Mouse (Mus musculus) testis, postnatal 10 days (tissue): ENCODE results near the gene Rhot2.
A peak's percentile ranks its signal among the peaks of the same experiment; 100 is the strongest.

Source experiments
- DNase-seq: peaks from one replicate; pipeline ENCODE4 v3.0.0; 2021; ENCODE audit warnings: low spot score

Rhot2 gene

GRCm38 (mm10) chr17:25841117-25841880 lies 3.4 kb downstream of the Rhot2 start, which contains the start of gene Gm20683:
Gm20683 (minus strand) TSS chr17:25841763.
- DNase-seq = no peak

DNA sequence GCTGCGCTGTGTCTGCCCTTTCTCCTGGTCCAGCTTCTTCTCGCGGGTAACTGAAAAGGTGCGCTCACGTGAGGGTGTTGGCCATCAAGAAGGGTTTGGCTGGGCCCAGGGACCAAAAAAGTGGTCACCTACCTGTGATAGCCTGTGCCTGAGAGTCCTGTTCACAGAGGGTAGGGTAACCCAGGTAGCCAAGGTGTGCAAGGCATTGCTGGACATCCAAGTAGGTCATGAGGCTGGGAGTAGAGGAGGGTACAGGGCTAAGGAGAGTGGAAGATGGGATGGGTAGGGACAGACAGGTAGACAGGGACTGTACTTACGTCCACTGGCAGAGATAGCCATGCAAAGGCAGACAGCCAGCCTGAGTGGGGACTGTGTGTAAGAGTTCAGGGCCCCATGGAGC lies 4.1 kb downstream of the Rhot2 start:
- DNase-seq = no peak

GRCm38 (mm10) chr17:25839455-25840235 lies 5.0 kb downstream of the Rhot2 start:
- no peak for DNase-seq

DNA sequence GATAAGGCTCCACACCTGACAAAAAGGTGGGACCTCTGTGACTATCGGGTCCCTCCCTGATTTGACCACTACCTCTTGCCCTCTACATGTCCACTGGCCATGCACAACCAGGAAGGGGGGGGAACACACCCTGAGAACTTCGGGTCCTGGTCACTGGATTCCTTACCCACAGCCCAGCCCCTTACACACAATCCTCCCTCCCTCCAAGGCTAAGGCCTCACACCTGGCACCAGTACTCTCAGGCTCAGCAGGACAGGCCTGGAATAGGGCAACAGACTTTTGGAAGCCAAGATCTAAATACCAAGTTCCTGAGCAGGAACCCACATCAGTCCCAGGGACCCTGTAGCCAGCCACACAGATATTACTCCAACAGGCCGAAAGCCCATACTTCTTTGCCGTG lies 5.7 kb downstream of the Rhot2 start:
- DNase-seq = no peak

DNA sequence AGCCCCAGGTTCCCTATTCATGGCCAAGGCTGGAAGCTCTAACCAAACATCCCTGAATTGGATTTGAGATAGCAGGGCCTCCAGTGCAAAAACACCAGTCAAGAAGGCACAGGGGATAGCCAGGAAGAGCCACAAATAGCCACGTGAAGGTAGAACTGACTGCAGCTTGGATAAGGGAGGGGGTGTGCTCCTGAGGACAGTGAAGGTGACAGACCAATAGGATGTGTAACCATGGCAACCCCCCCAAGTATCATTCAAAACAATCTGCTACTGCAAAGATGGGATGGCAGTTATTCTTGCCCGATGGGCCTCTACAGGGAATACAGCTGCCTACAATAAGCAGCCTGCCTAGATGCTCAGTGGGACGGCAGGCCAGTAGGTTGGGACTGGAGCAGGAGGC lies 7.1 kb downstream of the Rhot2 start:
- no peak for DNase-seq

DNA sequence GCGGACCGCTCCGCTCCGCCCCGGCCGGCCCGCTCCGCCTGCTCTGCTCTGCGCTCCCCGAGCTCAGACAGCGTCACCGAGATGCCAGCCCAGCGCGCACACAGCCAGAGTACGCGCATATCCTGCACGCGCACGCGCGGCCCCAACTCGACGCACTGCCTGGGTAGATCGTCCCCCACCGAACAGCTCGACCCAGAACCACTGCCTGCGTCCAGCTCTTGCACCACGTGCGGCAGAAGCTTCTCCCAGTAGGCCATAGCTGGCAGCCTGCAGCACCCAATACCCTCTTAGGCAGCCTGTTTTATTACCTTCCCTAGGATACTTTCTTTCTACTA lies 7.6 kb downstream of the Rhot2 start, which contains the start of gene Rhbdl1:
Gene Rhbdl1 (minus strand): TSS at position 220 of the 335 bp plus-strand sequence.
- DNase-seq = peak; percentile 84

DNA sequence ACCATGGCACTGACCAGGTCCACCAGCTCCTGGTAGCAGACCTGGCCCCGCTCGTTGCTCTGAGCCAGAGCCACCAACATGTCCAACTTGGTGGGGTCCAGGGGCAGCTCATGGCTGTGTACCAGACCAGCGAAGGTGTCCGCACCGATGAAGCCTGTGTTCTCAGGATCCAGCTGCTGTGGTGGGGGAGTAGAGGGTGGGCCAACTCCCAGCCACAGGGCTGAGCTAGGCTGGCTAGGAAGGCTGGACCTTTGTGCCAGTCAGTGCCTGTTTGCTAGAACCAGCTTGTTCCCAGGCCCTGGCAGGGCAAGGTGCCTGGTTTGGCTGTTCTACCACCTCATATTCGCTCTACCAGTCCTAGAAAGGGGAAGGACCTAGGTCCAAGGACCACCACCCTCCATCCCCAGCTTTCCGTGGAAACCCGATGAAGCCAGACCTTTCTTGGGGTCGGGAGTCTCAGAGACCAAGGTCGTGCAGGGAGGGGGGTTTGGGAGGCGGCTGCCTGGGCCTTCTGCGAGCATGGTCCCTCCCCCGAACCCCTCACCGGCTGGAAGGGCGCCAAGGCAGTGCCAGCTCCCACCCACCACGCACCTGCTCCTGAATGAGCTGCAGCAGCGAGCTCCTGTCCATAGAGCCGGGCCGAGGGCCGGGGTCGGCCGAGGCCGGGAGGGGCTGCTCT lies 8.1 kb downstream of the Rhot2 start:
- peak; percentile 83 for DNase-seq

- DNase-seq = no peak
These were observed 8.8 kb downstream of the Rhot2 start for GRCm38 (mm10) chr17:25835816-25836215.

DNA sequence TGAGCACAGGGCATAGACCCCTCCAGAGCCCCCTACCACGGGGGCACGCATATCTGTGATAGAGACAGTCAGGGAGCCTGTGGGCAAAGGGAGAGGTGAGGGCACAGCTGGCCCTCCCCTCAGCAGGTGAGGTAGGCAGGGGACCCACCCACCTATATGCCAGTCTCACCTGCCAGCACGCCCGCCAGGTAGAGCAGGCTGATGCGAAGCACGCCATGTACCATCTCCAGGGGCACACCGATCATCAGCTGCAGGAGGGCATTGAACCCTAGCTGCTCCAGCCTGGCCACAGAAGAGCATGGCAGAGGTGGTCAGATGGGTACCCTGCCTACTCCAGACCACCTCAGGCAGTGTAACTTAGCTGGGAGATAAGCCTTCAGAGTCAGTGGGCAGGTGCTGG lies 9.3 kb downstream of the Rhot2 start:
- DNase-seq = no peak

DNA sequence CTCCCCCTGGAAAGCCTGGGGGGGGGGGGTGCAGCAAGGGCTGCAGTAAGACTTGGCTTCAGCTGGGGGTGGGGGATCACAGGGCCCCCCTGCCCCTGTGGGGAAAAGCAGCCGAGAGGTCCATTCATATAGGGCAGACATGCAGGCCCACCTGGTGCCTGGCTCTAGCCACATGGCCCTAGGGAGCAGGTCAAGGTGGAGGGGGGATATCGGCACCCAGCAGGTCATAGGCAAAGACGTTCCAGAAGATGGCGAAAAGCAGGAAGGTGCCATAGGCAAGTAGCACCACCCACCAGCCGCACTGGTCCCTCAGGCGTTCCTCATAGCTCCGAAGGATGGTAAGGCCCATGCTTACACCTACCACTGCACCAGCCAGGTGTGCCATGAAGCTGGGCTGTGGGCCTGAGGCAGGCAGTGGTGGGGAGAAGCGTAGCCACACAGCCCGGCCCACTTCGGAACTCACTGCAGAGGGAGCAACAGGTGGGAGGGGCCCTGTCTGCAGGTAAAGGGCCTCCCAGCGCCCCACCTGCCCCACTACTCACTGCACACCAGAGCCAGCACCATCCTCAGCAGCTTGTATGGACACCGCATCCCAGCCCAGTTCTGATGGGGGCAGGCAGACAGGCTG lies 9.9 kb downstream of the Rhot2 start:
- DNase-seq = no peak

DNA sequence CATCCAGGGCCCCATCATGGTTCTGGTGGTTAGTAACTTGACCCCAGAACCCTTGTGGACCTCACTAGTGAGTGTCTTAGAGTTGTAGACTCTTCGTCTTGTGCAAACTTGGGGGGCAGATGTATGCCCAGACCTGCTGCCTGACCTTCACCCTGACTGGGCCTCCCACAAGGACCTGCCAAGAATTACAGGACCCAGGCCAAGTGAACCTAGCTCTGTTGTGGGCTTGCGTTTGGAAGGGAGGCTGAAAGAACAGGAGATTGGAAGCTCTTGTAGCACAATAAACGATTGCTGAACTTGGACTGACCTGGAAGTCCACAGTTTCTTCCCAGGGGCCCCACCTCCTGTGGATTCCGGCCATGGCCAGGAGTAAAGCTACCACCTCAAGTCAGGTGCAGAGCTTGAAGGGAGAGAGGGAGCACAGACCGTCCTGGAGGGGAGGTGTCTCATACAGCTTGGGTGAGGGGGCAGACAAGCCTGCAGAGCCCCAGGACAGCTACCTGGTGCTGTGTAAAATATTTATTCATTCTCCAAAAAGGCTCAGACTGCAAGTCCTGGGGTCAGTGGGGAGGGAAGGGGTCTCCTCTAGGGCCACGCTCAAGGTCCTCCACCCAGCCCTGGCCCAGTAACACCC lies 10.6 kb downstream of the Rhot2 start:
- DNase-seq = no peak

- DNase-seq = peak; percentile 93
These were observed 11.4 kb downstream of the Rhot2 start, which contains the start of gene Stub1 for GRCm38 (mm10) chr17:25833291-25833663. Stub1 (minus strand) TSS chr17:25833404.

DNA sequence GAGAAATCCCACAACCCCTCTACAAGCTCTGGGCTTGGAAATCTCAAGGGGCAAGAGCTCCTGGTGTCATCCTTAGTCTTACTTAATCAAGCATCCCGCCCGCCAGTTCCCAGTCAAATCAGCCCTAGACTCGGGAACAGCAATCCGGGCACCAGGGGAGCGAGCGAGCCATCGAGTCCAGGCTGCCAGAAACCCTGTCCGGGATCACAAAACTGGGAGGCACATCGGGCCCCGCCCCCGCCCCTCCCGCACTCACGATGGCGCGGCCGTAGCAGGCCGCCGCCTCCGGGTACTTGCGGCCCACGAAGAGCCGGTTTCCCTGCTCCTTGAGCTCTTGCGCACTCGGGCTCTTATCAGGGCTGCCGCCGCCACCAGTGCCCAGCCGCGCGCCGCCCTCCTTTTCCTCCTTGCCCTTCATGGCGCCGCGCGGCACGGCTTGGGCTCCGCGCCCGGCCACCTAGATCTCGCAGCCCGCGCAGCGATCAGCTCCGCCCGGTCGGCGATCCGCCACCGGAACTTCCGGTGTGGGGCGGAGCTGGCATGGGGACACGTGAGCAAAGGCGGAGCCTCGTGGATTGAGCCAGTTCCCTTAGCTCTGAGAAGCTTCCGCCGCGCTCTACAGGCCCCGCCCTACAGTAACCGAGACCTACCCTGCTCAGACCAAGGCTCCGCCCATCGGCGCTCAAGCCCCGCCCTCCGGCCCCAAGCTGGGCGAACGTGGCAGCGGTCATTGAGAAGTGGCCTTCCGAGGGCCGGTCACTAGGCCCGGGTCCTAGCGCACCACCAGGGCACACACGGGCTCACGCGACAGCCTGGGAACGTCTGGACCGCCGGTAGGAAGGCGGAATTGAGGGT lies 12.0 kb downstream of the Rhot2 start:
- DNase-seq = peak; percentile 100

- peak; percentile 70 for DNase-seq
These were observed 13.0 kb downstream of the Rhot2 start for GRCm38 (mm10) chr17:25831451-25832281.

GRCm38 (mm10) chr17:25830806-25831431 lies 13.7 kb downstream of the Rhot2 start:
- no peak for DNase-seq

- DNase-seq = no peak
These were observed 14.4 kb downstream of the Rhot2 start for GRCm38 (mm10) chr17:25830200-25830753.

- DNase-seq = no peak
These were observed 15.1 kb downstream of the Rhot2 start for GRCm38 (mm10) chr17:25829558-25830017.

GRCm38 (mm10) chr17:25828712-25829557 lies 15.7 kb downstream of the Rhot2 start, which contains the start of gene Jmjd8:
Jmjd8 (plus strand) TSS chr17:25828867.
- peak; percentile 81 for DNase-seq
